Mouse (Mus musculus) ES-CJ7 (cell line): ENCODE measurements at regions not wholly inside any gene's neighbourhood (a gene's known extent, or its start where the extent isn't known, plus 50 kb on each side); places are given as distances from the start of the nearest gene placed in this dataset.

Experiments used
- DNase-seq: peaks from one replicate; pipeline ENCODE4 v3.0.0; 2011; ENCODE audit warnings: low read depth, low spot score

- DNase-seq, result peak; percentile 8
Observed at GRCm38 (mm10) chr19:21104462-21104936, 150.5 kb upstream of the Tmc1 start.

- DNase-seq, result no peak
Observed at GRCm38 (mm10) chr19:21077771-21078548, 124.0 kb upstream of the Tmc1 start.

GRCm38 (mm10) chr19:21068381-21068780 lies 114.4 kb upstream of the Tmc1 start:
- DNase-seq, result no peak

GRCm38 (mm10) chr19:21066432-21067113 lies 112.6 kb upstream of the Tmc1 start:
- DNase-seq, result no peak

- DNase-seq, result no peak
Observed at GRCm38 (mm10) chr19:21064902-21065301, 110.9 kb upstream of the Tmc1 start.

GRCm38 (mm10) chr19:21053597-21054544 lies 99.9 kb upstream of the Tmc1 start:
- DNase-seq, result no peak

- no peak for DNase-seq
Observed at GRCm38 (mm10) chr19:21052771-21053170, 98.8 kb upstream of the Tmc1 start.

- DNase-seq, result no peak
Observed at GRCm38 (mm10) chr19:21051872-21052271, 97.9 kb upstream of the Tmc1 start.

GRCm38 (mm10) chr19:21050994-21051721 lies 97.2 kb upstream of the Tmc1 start:
- no peak for DNase-seq

- DNase-seq, result no peak
Observed at GRCm38 (mm10) chr19:21049301-21049700, 95.3 kb upstream of the Tmc1 start.

GRCm38 (mm10) chr19:21045565-21045964 lies 91.6 kb upstream of the Tmc1 start:
- DNase-seq, result no peak

GRCm38 (mm10) chr19:21043958-21044357 lies 90.0 kb upstream of the Tmc1 start:
- no peak for DNase-seq

- DNase-seq, result no peak
Observed at GRCm38 (mm10) chr19:21042536-21042935, 88.5 kb upstream of the Tmc1 start.

- DNase-seq, result peak; percentile 54
Observed at GRCm38 (mm10) chr19:21037448-21038077, 83.6 kb upstream of the Tmc1 start.

- no peak for DNase-seq
Observed at GRCm38 (mm10) chr19:21036507-21037425, 82.8 kb upstream of the Tmc1 start.

GRCm38 (mm10) chr19:21035505-21035904 lies 81.5 kb upstream of the Tmc1 start:
- no peak for DNase-seq

- DNase-seq, result no peak
Observed at GRCm38 (mm10) chr19:21033991-21034390, 80.0 kb upstream of the Tmc1 start.

GRCm38 (mm10) chr19:21032558-21032957 lies 78.6 kb upstream of the Tmc1 start:
- no peak for DNase-seq

GRCm38 (mm10) chr19:21031768-21032308 lies 77.8 kb upstream of the Tmc1 start:
- DNase-seq, result no peak
